Mouse (Mus musculus): ENCODE data around the gene H2-Q1.
"Not testable (repeated sequence)": the region's sequence is repeated elsewhere in the genome, so short reads cannot be mapped to it uniquely, and the experiment has no call there.

The H2-Q1 gene

GRCm38 (mm10) chr17:35320327-35321081, at the start of gene H2-Q1:
Gene H2-Q1 (plus strand): TSS chr17:35320405.
- DNase-seq: no peak

DNA sequence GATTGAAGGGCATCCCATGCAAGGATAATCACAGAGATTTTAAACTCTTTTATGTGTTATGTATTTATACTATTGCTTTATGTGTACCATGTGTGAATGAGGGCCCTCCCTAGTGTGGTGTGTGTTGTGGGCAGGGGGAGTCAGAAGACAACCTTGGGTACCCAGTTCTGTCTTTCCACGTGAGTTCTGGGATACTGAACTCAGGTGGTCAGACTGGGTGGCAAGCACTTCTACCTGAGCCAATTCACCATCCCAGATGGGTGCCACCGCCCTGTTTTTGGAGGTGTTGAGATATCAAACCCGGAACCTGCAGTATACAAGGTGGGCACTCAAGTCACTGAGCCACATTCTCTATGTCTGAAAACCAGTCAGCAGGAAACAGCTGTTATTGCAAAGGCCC, 48.0 kb upstream of the H2-Q1 start:
- no peak for DNase-seq

DNA sequence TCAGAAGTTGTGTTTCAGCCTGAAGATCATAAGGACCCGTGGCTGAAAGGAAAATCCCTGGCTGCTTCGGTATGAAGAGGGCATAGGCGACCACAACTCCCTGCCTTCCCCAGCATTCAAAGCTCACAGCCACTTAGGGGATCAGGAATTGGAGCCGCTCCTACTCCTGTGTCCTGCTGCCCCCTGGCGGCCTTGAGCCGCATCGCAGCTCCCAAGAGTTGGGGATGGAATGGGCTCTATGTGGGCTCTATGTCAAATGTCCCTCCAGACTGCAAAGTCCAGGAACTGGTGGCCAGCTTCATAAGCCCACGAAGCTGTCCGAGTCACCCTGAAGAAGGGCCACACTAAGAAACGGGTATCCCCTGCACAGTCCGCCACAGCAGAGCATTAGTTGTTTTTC, 45.4 kb upstream of the H2-Q1 start:
- peak; percentile 91 for DNase-seq

DNA sequence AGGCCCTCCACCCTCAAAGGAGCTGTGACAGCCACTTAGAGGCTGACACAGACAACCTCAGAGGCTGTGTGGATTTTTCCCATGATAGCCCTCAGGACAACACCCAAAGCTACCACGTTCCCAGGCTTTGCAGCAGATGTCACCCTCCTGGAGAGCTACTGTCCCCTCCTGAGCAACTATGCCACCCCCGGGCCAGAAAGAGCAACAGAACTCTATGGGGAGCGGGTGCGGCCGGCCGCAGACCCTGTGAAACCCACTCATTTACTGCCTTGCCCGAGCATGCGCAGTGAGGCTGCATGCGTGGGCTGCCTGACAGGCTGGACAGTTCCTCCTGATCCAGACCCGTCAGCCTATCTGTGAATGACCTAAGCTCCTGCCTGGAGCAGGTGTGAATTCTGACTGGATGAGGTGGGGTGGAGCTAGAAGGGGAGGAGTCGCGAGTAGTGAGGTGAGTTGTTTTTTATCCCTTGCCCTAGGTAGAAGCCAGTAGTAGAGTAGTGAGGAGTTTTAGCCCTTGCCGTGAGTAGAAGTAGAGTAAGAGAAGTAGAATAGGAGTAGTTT, 43.8 kb upstream of the H2-Q1 start:
- no peak for DNase-seq

GRCm38 (mm10) chr17:35278049-35278448, 42.2 kb upstream of the H2-Q1 start:
- DNase-seq: no peak

DNA sequence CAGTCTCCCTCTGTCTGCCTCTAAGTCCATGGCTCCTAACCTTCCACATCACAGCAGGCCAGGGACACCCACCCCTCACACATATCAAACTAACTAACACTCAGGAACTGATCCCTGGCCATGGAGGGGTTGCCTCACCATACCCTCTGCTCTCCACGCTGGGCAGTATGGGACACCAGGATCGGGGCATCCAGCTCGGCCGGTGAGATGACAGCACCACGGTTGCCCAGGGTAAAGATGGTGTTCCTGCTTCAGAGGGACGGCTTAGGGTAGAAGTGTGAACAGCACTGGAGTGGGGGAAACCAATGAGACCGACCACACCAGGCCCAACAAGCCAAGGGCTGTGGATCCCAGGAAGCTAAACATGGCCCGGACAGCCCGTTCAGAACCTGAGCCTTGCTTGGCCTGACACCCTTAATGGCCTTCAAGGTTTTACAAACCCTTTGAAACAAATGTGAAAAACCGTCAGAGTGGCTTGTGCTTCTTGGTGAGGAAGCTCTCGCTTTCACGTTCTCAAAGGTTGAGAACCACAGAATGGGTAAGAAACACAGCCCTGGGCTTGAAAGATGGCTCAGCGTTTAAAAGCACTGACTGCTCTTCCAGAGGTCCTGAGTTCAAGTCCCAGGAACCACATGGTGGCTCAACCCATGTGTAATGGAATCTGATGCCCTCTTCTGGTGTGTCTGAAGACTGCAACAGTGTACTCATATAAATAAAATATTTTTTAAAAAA, 41.1 kb upstream of the H2-Q1 start:
- DNase-seq: no peak

- DNase-seq: no peak
Observed at GRCm38 (mm10) chr17:35280276-35280675, 39.9 kb upstream of the H2-Q1 start.

DNA sequence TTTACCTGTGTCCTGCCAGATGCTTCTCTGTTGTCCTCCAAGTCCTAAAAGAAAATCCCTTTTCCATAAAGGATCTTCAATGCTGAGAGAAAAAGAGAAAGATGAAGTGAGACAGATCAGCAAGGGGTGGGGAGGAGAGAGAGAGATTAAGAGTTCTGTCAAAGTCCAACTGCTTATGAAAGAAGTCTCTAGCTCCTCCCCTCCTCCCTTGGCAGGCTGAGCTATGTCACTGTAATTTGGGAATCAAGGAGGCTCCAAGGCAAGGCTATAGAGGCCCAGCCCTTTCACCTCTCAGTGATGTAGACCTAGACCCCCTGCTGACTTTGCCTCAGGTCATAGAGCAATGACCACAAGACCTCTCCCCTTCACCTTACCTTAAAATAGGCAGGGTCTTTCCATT, 34.8 kb upstream of the H2-Q1 start:
- no peak for DNase-seq

- peak; percentile 66 for DNase-seq
Observed at GRCm38 (mm10) chr17:35295796-35296195, 24.4 kb upstream of the H2-Q1 start.

GRCm38 (mm10) chr17:35300261-35300945, 19.8 kb upstream of the H2-Q1 start:
- DNase-seq: peak; percentile 21

GRCm38 (mm10) chr17:35301645-35302258, 18.5 kb upstream of the H2-Q1 start:
- peak; percentile 92 for DNase-seq

GRCm38 (mm10) chr17:35303271-35303670, 16.9 kb upstream of the H2-Q1 start:
- DNase-seq: no peak

DNA sequence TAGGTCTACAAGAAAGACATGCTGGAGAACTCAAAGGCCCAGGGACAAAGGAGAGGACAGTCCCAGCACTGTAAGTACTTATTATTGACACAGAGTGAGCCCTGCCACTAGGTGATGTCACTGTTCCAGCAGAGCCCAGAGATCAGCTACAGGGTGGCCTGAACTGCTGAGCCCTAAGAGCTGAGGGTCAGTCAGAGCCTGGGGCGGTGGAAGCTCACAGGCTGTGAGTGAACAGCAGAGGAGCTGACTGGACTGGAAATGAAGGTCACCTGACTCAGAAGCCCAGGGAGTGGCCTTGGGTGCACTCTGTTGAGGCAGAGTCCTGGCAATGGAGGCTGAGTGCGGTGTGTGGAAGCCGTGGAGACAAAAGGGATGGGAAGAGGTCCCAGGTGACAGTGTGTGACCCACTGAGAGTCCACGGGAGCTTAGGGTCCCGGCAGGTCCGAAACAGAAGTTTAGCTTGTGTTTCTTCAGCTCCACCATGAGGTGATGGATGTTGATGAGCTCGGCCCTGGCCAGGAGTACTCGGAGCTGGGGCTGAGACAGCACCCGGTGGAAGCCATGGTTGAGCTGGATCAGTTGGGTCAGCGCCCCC, 16.4 kb upstream of the H2-Q1 start:
- no peak for DNase-seq

GRCm38 (mm10) chr17:35304478-35304877, 15.7 kb upstream of the H2-Q1 start:
- DNase-seq: no peak

DNA sequence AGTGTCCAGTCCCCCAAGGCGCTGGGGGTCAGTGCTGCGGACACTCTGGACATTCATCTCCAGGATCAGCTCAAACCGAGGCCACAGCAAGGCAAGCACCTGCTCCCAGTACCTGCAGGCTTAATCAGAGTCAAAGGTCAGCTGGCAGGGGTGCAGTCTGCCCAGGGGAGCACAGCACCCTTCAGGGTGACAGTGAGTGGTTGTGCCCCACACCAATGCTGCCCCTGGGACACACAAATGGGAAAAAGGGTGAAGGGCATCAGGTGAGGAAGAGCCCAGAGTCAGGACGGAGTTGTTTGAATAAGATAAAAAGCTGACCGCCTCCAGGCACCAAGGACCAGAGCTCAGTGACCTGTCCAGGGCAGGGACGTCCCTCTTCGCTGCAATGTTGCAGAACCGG, 15.3 kb upstream of the H2-Q1 start:
- DNase-seq: not testable (repeated sequence)

- no peak for DNase-seq
Observed at GRCm38 (mm10) chr17:35318671-35319070, 1.5 kb upstream of the H2-Q1 start.

DNA sequence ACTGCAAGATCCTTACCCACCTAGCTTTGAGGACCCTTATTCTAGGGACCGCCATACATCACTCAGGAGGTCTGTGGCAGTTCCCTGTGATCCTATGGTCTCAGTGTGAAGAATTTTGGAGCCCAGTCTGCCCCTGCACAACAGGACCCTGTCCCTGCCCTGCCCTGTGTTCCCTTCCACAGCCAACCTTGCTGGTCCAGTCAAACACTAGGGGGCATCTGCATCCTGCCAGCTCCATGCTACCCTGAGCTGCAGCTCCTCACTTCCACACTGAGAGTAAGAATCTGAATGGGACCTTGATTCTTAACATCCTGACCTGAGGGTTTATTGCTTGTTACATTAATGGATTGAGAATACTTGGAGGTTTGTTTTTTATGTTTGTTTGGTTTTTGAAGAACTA, 4.9 kb downstream of the H2-Q1 start:
- DNase-seq: not testable (repeated sequence)

DNA sequence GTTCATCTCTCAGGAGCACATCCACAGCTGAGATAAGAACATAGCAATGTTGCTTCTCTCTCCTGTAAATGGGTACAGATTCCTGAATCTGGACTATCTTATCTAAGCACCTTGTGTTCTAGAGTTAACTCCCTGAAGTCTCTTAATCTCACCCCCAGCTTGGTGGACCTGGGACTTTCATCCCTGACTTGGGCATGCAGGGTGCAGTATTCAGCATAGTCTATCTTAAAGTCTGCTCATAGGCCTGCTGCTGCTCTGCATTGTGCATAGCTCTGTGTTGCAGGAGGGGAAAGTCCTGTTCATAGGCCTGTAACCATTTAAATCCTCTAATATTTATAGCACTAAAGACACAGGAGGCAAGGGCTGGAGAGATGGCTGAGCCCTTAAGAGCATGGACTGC, 5.8 kb downstream of the H2-Q1 start:
- DNase-seq: not testable (repeated sequence)

DNA sequence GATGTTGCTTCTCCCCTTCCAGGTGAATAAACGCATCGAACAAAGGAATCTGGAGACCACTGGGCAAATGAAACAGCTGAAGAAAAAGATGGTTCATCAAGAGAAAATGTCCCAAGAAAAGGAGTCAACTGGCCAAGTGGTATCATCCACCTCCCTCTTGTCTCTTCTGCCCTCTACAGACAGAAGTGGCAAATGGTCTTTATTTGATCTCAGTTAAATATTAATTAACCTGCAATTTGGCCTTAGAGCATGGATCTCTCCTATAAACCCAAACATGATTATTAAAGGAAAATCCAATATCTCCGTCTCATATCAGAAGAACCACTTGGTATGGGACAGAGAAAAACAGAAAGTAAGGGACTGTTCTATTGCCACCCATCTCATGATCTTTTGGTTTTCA, 9.5 kb downstream of the H2-Q1 start:
- not testable (repeated sequence) for DNase-seq

DNA sequence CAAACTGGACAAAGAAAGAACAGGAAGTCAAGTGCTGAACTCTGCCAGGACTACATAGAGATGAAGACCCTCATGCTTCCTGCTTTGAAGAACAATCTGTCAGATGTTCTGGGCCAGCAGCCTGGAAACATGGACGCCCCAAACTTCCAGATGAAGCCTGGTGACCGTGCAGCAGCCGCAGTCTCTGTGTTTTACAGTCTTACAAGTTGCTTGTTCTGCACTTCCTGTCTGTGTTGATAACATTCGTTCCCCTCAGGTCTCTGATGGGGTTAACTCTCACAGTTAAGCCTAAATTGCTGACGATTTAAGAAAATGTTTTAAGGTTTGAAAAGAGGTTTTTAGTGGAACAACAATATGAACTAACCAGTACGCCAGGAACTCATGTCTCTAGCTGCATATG, 11.3 kb downstream of the H2-Q1 start:
- peak; percentile 12 for DNase-seq

- no peak for DNase-seq
Observed at GRCm38 (mm10) chr17:35342071-35342671, 22.0 kb downstream of the H2-Q1 start, which contains the start of gene H2-Q2. Gene H2-Q2 (plus strand): TSS chr17:35342242.

Measured in lung, postnatal 10 days (tissue).